Mouse (Mus musculus) stomach, postnatal 0 days (tissue): ENCODE results near the gene Cd40.

Source experiments
- CTCF ChIP-seq: IDR thresholded peaks from 2 replicates; pipeline ENCODE4 v1.5.1; 2016; ENCODE audit warnings: antibody characterized with exemption, low read depth, mild to moderate bottlenecking, moderate library complexity
- EP300 ChIP-seq: optimal IDR thresholded peaks from 2 replicates; pipeline ENCODE3; 2016; ENCODE audit warnings: antibody characterized with exemption

DNA sequence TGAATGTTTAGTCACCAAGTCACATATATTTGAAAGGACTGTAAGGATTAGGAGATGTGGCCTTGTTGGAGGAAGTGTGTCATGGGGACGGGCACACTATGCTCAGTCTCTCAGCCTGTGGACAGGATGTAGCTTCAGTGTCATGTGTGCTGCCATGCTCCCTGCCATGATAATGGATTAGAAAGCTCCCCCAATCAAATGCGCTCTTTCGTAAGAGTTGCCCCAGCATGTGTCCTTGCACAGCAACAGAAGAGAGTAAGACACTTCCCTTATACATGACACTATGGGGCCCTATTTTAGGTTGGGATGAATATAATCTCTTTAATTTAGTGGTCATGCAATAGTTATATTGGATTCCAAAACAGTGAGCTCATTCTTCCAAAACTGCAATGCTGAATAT lies 34.9 kb upstream of the Cd40 start:
- TF ChIP-seq EP300 = no peak
- no peak for TF ChIP-seq CTCF
